Mouse (Mus musculus) ovary, adult 18-20 months (tissue): ENCODE results near the gene Sco1.
"Not testable (repeated sequence)": the region's sequence is repeated elsewhere in the genome, so short reads cannot be mapped to it uniquely, and the experiment has no call there.

Source experiments
- DNase-seq: peaks from one replicate; pipeline ENCODE4 v3.0.0; 2022; ENCODE audit warnings: low spot score, mixed read lengths

Sco1 gene

GRCm38 (mm10) chr11:67085489-67085888 lies 33.0 kb downstream of the Sco1 start:
- DNase-seq, result no peak

GRCm38 (mm10) chr11:67086467-67087164 lies 34.1 kb downstream of the Sco1 start:
- no peak for DNase-seq

- no peak for DNase-seq
Observed at GRCm38 (mm10) chr11:67087225-67087624, 34.8 kb downstream of the Sco1 start.

GRCm38 (mm10) chr11:67092354-67092753 lies 39.9 kb downstream of the Sco1 start:
- DNase-seq, result not testable (repeated sequence)

- DNase-seq, result no peak
Observed at GRCm38 (mm10) chr11:67093201-67093600, 40.7 kb downstream of the Sco1 start.

GRCm38 (mm10) chr11:67093652-67094051 lies 41.2 kb downstream of the Sco1 start:
- DNase-seq, result no peak

- no peak for DNase-seq
Observed at GRCm38 (mm10) chr11:67094470-67094869, 42.0 kb downstream of the Sco1 start.

- DNase-seq, result no peak
Observed at GRCm38 (mm10) chr11:67097709-67098108, 45.2 kb downstream of the Sco1 start.

GRCm38 (mm10) chr11:67098427-67098826 lies 46.0 kb downstream of the Sco1 start:
- no peak for DNase-seq

- DNase-seq, result no peak
Observed at GRCm38 (mm10) chr11:67099241-67099640, 46.8 kb downstream of the Sco1 start.

GRCm38 (mm10) chr11:67100169-67100568 lies 47.7 kb downstream of the Sco1 start:
- no peak for DNase-seq

GRCm38 (mm10) chr11:67101713-67102112 lies 49.2 kb downstream of the Sco1 start:
- DNase-seq, result no peak

- no peak for DNase-seq
Observed at GRCm38 (mm10) chr11:67103256-67103655, 50.8 kb downstream of the Sco1 start.

- no peak for DNase-seq
Observed at GRCm38 (mm10) chr11:67104242-67104641, 51.8 kb downstream of the Sco1 start.

GRCm38 (mm10) chr11:67104714-67105113 lies 52.2 kb downstream of the Sco1 start:
- no peak for DNase-seq

- no peak for DNase-seq
Observed at GRCm38 (mm10) chr11:67105689-67106088, 53.2 kb downstream of the Sco1 start.

GRCm38 (mm10) chr11:67106973-67107372 lies 54.5 kb downstream of the Sco1 start:
- no peak for DNase-seq

GRCm38 (mm10) chr11:67110168-67110948 lies 57.9 kb downstream of the Sco1 start:
- DNase-seq, result peak; percentile 18

GRCm38 (mm10) chr11:67112019-67112850 lies 59.8 kb downstream of the Sco1 start:
- DNase-seq, result no peak

- DNase-seq, result no peak
Observed at GRCm38 (mm10) chr11:67112851-67113202, 60.4 kb downstream of the Sco1 start.

- DNase-seq, result no peak
Observed at GRCm38 (mm10) chr11:67113381-67113780, 60.9 kb downstream of the Sco1 start.

GRCm38 (mm10) chr11:67114261-67114660 lies 61.8 kb downstream of the Sco1 start:
- no peak for DNase-seq

- no peak for DNase-seq
Observed at GRCm38 (mm10) chr11:67114901-67115300, 62.4 kb downstream of the Sco1 start.
